Mouse (Mus musculus) forebrain, embryonic 16.5 days (tissue): Measurements from ENCODE around the gene Pilra. TPM values are rescaled to one million over a fixed set of nuclear protein-coding genes. Genes with fewer than 3 reads are reported as not detected.

Experiments
- ATAC-seq: fragments of 200-750 bp; cut with Nextera tagmentation; 2 replicates; pipeline ENCODE4 v1.8.0; 2017; ENCODE audit warnings: mild to moderate bottlenecking, moderate library complexity
- H3K27ac ChIP-seq: fragments of 300-500 bp; sonication (generic); 2 replicates; pipeline ENCODE4 v1.5.1; 2014; ENCODE audit warnings: low read length, control low read depth
- H3K27me3 ChIP-seq: fragments of 300-500 bp; sonication (generic); replicated peaks from 2 replicates; pipeline ENCODE4 v1.6.1; 2014; ENCODE audit warnings: low read length; ENCODE audit not compliant: control insufficient read depth, insufficient read depth
- H3K36me3 ChIP-seq: fragments of 300-500 bp; sonication (generic); 2 replicates; pipeline ENCODE4 v1.6.1; 2014; ENCODE audit not compliant: control insufficient read depth, insufficient read depth
- H3K4me1 ChIP-seq: fragments of 300-500 bp; sonication (generic); replicated peaks from 2 replicates; pipeline ENCODE4 v1.6.1; 2014; ENCODE audit warnings: low read length; ENCODE audit not compliant: control insufficient read depth, insufficient read depth
- H3K4me2 ChIP-seq: fragments of 300-500 bp; sonication (generic); 2 replicates; pipeline ENCODE4 v1.6.1; 2014; ENCODE audit warnings: mild to moderate bottlenecking, low read length, control low read depth
- H3K4me3 ChIP-seq: fragments of 300-500 bp; sonication (generic); replicated peaks from 2 replicates; pipeline ENCODE4 v1.5.1; 2014; ENCODE audit warnings: mild to moderate bottlenecking, low read length, control low read depth
- H3K9ac ChIP-seq: fragments of 300-500 bp; sonication (generic); replicated peaks from 2 replicates; pipeline ENCODE4 v1.6.1; 2014; ENCODE audit warnings: low read depth, low read length, control low read depth
- H3K9me3 ChIP-seq: fragments of 300-500 bp; sonication (generic); 2 replicates; pipeline ENCODE4 v1.6.1; 2016; ENCODE audit warnings: low read length; ENCODE audit not compliant: control insufficient read depth
- WGBS: fragments of 180-500 bp; shearing (Covaris S2); extraction: QIAGEN DNeasy Blood & Tissue Kit; methylation state at CpG from one replicate; pipeline ENCODE4 v1.1.7; 2014; 5-methylcytosine and 5-hydroxymethylcytosine counted together
- polyA plus RNA-seq: library from polyadenylated mRNA; unstranded; fragments of >200 nt; fragmentation: Nextera tagmentation; extraction: Ambion mirVana; gene quantifications from 2 replicates; pipeline ENCODE4 v1.2.1, GENCODE M21; 2015

The Pilra gene
- polyA plus RNA-seq, 1 experiment from 2014 or later = not detected

GRCm38 (mm10) chr5:137806158-137806557 lies 29.9 kb downstream of the Pilra start:
- H3K27ac ChIP-seq = no peak overlapping the region
- H3K9me3 ChIP-seq = no peaks in the 10 kb centered on the region
- ATAC-seq = no peak
- H3K27me3 ChIP-seq = no peaks in the 10 kb centered on the region
- no peak overlapping the region for H3K9ac ChIP-seq
- H3K4me1 ChIP-seq = no peaks in the 10 kb centered on the region
- H3K4me2 ChIP-seq = no peak overlapping the region
- 86% methylated on average over 1 of the region's 1 CpGs for WGBS
- H3K36me3 ChIP-seq = no peaks in the 10 kb centered on the region
- H3K4me3 ChIP-seq = no peak overlapping the region

DNA sequence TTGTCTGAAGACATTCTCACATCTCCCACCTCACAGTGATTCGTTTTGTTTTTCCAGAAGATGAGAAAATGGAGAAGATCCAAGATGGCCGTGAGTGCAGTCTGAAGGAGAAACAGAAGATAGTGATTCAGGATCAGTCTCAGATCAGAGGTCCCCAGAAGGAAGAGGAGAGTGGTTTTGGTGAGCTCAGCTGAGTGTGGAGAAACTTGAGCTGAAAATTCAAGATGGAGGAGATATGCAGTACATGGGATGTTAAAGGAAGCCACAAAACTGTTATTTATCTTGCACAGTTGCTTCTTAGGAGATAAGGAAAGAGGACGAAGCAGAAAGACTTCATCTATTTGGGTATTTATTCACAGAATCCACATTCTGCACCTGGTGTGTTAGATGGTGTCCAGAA lies 35.2 kb downstream of the Pilra start:
- no peak overlapping the region for H3K9ac ChIP-seq
- ATAC-seq = no peak
- no peak overlapping the region for H3K27ac ChIP-seq
- no peak overlapping the region for H3K4me2 ChIP-seq
- H3K4me3 ChIP-seq = no peak overlapping the region
- H3K4me1 ChIP-seq = no peaks in the 10 kb centered on the region
- H3K27me3 ChIP-seq = no peaks in the 10 kb centered on the region
- no peaks in the 10 kb centered on the region for H3K36me3 ChIP-seq
- WGBS = 88% methylated on average over 3 of the region's 3 CpGs
- H3K9me3 ChIP-seq = no peaks in the 10 kb centered on the region

GRCm38 (mm10) chr5:137796606-137797005 lies 39.5 kb downstream of the Pilra start:
- Histone ChIP-seq H3K27ac (no peak overlapping the region), H3K4me3 (no peak overlapping the region), H3K4me2 (no peak overlapping the region), H3K9ac (no peak overlapping the region), H3K36me3 (no peaks in the 10 kb centered on the region), H3K9me3 (no peaks in the 10 kb centered on the region), H3K4me1 (no peaks in the 10 kb centered on the region), H3K27me3 (no peaks in the 10 kb centered on the region)
- WGBS = 86% methylated on average over 3 of the region's 3 CpGs
- ATAC-seq = no peak

DNA sequence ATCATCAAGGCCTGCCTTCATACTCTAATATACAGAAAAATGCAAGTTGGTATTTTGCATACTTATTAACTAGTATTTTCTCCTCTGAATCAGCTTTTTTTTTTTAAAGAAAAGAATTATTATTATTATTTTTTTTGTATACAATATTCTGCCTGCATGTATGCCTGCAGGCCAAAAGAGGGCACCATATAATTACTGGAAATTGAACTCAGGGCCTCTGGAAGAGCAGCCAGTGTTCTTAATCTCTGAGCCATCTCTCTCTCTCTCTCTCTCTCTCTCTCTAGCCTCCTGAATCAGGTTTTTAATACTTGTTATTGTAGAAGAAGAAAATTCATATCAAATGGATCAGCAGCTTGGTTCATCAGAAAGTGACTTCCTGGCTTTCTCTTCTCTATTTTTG lies 44.5 kb downstream of the Pilra start:
- H3K36me3 ChIP-seq = no peaks in the 10 kb centered on the region
- H3K27ac ChIP-seq = no peak overlapping the region
- no peaks in the 10 kb centered on the region for H3K9me3 ChIP-seq
- H3K4me3 ChIP-seq = no peak overlapping the region
- no peak overlapping the region for H3K9ac ChIP-seq
- H3K4me1 ChIP-seq = peaks cover 6% of the 10 kb centered on the region
- no peak overlapping the region for H3K4me2 ChIP-seq
- no peak for ATAC-seq
- peaks cover 6% of the 10 kb centered on the region; the same call in 1 of the 2 replicates for H3K27me3 ChIP-seq

- 96% methylated on average over 2 of the region's 2 CpGs for WGBS
- Histone ChIP-seq H3K4me1 (peaks cover 18% of the 10 kb centered on the region), H3K27me3 (peaks cover 6% of the 10 kb centered on the region; the same call in 1 of the 2 replicates), H3K36me3 (no peaks in the 10 kb centered on the region), H3K9me3 (no peaks in the 10 kb centered on the region), H3K4me2 (no peak overlapping the region), H3K9ac (no peak overlapping the region), H3K4me3 (no peak overlapping the region), H3K27ac (no peak overlapping the region)
- ATAC-seq = no peak
Observed at GRCm38 (mm10) chr5:137788946-137789531, 47.0 kb downstream of the Pilra start.

- 77% methylated on average over 23 of the region's 24 CpGs for WGBS
- H3K4me1 ChIP-seq = peaks cover 26% of the 10 kb centered on the region
- no peak overlapping the region for H3K27ac ChIP-seq
- H3K4me2 ChIP-seq = peak overlapping the region; percentile 93
- H3K27me3 ChIP-seq = peaks cover 6% of the 10 kb centered on the region; the same call in 1 of the 2 replicates
- no peak for ATAC-seq
- H3K9ac ChIP-seq = no peak overlapping the region; the same call in 1 of the 2 replicates
- H3K36me3 ChIP-seq = no peaks in the 10 kb centered on the region
- no peaks in the 10 kb centered on the region for H3K9me3 ChIP-seq
- peak overlapping the region; percentile 60 for H3K4me3 ChIP-seq
Observed at GRCm38 (mm10) chr5:137788171-137788570, 47.9 kb downstream of the Pilra start.

- Histone ChIP-seq H3K9ac (peak within 1 kb of the TSS; percentile 91), H3K36me3 (0 out of 2 replicates have a peak, but pooled peaks cover 2% of the 10 kb centered on the region), H3K4me2 (peak within 1 kb of the TSS; percentile 93), H3K27ac (peak within 1 kb of the TSS; percentile 96), H3K27me3 (peaks cover 6% of the 10 kb centered on the region; the same call in 1 of the 2 replicates), H3K9me3 (no peaks in the 10 kb centered on the region), H3K4me3 (peak within 1 kb of the TSS; percentile 81), H3K4me1 (peaks cover 35% of the 10 kb centered on the region)
- WGBS = under 1% methylated on average over 48 of the region's 48 CpGs
- ATAC-seq = peak; percentile 71
Observed at GRCm38 (mm10) chr5:137787151-137787928, 48.7 kb downstream of the Pilra start, which contains the start of the genes Mepce and Zcwpw1. Gene Mepce (minus strand): TSS chr5:137787655. Gene Zcwpw1 (plus strand): TSS chr5:137787798.

- no peaks in the 10 kb centered on the region for H3K9me3 ChIP-seq
- under 1% methylated on average over 76 of the region's 79 CpGs for WGBS
- H3K9ac ChIP-seq = peak overlapping the region; percentile 91
- H3K36me3 ChIP-seq = peaks cover 10% of the 10 kb centered on the region
- peak overlapping the region; percentile 96 for H3K27ac ChIP-seq
- H3K4me3 ChIP-seq = peak overlapping the region; percentile 81
- H3K4me1 ChIP-seq = peaks cover 36% of the 10 kb centered on the region
- H3K27me3 ChIP-seq = peaks cover 6% of the 10 kb centered on the region; the same call in 1 of the 2 replicates
- peak overlapping the region; percentile 93 for H3K4me2 ChIP-seq
- ATAC-seq = peak; percentile 85
Observed at GRCm38 (mm10) chr5:137786109-137786942, 49.8 kb downstream of the Pilra start.
